Comparison of ENCODE assay signal across 8 mouse cellular contexts in genomic region chr4:117493161-117493568, GRCm38 (mm10). TPM values are rescaled to one million over a fixed set of nuclear protein-coding genes. Genes with fewer than 3 reads are reported as not detected.
DNase-seq lines count a peak whose midpoint lies in the region; ATAC-seq and TF ChIP-seq lines count a peak whose summit lies in the region.

No protein-coding gene starts in this region.

- intact Hi-C loops in gastrocnemius, adult 2 months (cut with DNase I) = loop anchor here (10.0 kb wide), 1 partner anchor 168 kb away; no protein-coding TSS in a partner anchor

- H3K4me2 ChIP-seq in hindbrain, embryonic 11.5 days (replicated peaks; ENCODE audit: low read depth, low read length) = peak overlapping the region; percentile 73
- H3K4me2 ChIP-seq in liver, embryonic 11.5 days = peak overlapping the region; percentile 94

- TF ChIP-seq CTCF in gastrocnemius, adult 2 months (IDR thresholded peaks at IDR 0.05) = no peak
- TF ChIP-seq CTCF in thymus, adult 2 months (IDR thresholded peaks at IDR 0.05; ENCODE audit: borderline replicate concordance, control insufficient read depth, extremely low read depth, insufficient read depth, low read length, poor library complexity) = no peak
- no peak for TF ChIP-seq CTCF in small intestine, adult 2 months (IDR thresholded peaks at IDR 0.05; ENCODE audit: extremely low read depth, insufficient read length, insufficient replicate concordance, low read depth, low read length)

- H3K27me3 ChIP-seq in thymus, adult 2 months (ENCODE audit: control insufficient read depth, insufficient read depth, low read length) = peaks cover 8% of the 10 kb centered on the region; the same call in 1 of the 2 replicates
- peaks cover 65% of the 10 kb centered on the region for H3K27me3 ChIP-seq in hindbrain, embryonic 11.5 days (ENCODE audit: control insufficient read depth, insufficient read depth, low read length)
- H3K27me3 ChIP-seq in liver, embryonic 11.5 days (replicated peaks; ENCODE audit: control insufficient read depth, insufficient read depth, low read length) = peaks cover 85% of the 10 kb centered on the region
- H3K27me3 ChIP-seq in small intestine, adult 2 months (ENCODE audit: control insufficient read depth, insufficient read depth, low read length) = peaks cover 73% of the 10 kb centered on the region

- no peaks in the 10 kb centered on the region for H3K36me3 ChIP-seq in thymus, adult 2 months (ENCODE audit: control insufficient read depth, insufficient read depth, low read length)
- no peaks in the 10 kb centered on the region for H3K36me3 ChIP-seq in hindbrain, embryonic 11.5 days (ENCODE audit: control insufficient read depth, insufficient read depth, low read length)
- H3K36me3 ChIP-seq in liver, embryonic 11.5 days (ENCODE audit: control insufficient read depth, insufficient read depth, low read length) = no peaks in the 10 kb centered on the region
- H3K36me3 ChIP-seq in small intestine, adult 2 months (ENCODE audit: control insufficient read depth, insufficient read depth, low read length) = no peaks in the 10 kb centered on the region

- peak overlapping the region; percentile 79 for H3K4me3 ChIP-seq in gastrocnemius, adult 2 months
- H3K4me3 ChIP-seq in thymus, adult 2 months (ENCODE audit: control insufficient read depth, insufficient read depth, low read length) = peak overlapping the region; percentile 36
- peak overlapping the region; percentile 56 for H3K4me3 ChIP-seq in hindbrain, embryonic 11.5 days (ENCODE audit: low read depth, low read length)
- peak overlapping the region; percentile 40 for H3K4me3 ChIP-seq in liver, embryonic 11.5 days (ENCODE audit: low read depth, low read length)
- H3K4me3 ChIP-seq in small intestine, adult 2 months (ENCODE audit: low read depth, low read length) = peak overlapping the region; percentile 32

- ATAC-seq in hindbrain, embryonic 11.5 days (ENCODE audit: low FRiP score) = no peak
- no peak for ATAC-seq in liver, embryonic 11.5 days (replicated peaks; ENCODE audit: low FRiP score)

- no peak overlapping the region; the same call in 1 of the 2 replicates for H3K27ac ChIP-seq in gastrocnemius, adult 2 months
- no peak overlapping the region for H3K27ac ChIP-seq in thymus, adult 2 months (ENCODE audit: control insufficient read depth, insufficient read depth, low read length)
- H3K27ac ChIP-seq in hindbrain, embryonic 11.5 days (ENCODE audit: low read depth, low read length) = no peak overlapping the region
- no peak overlapping the region for H3K27ac ChIP-seq in liver, embryonic 11.5 days (ENCODE audit: low read depth, low read length)
- H3K27ac ChIP-seq in small intestine, adult 2 months (ENCODE audit: insufficient read depth, low read depth, low read length) = no peak overlapping the region

- H3K9ac ChIP-seq in hindbrain, embryonic 11.5 days (ENCODE audit: low read depth, low read length) = peak overlapping the region; percentile 80; the same call in 1 of the 2 replicates
- peak overlapping the region; percentile 5; the same call in 1 of the 2 replicates for H3K9ac ChIP-seq in liver, embryonic 11.5 days (ENCODE audit: low read depth, low read length)

- WGBS in thymus, adult 2 months = under 1% methylated on average over 17 of the region's 17 CpGs
- 5% methylated on average over 17 of the region's 17 CpGs for WGBS in hindbrain, embryonic 11.5 days
- 2% methylated on average over 17 of the region's 17 CpGs for WGBS in liver, embryonic 11.5 days
- 9% methylated on average over 17 of the region's 17 CpGs for WGBS in small intestine, adult 2 months

- peaks cover 30% of the 10 kb centered on the region for H3K4me1 ChIP-seq in thymus, adult 2 months (replicated peaks; ENCODE audit: control insufficient read depth, insufficient read depth, low read length)
- H3K4me1 ChIP-seq in hindbrain, embryonic 11.5 days (replicated peaks; ENCODE audit: control insufficient read depth, insufficient read depth, low read length) = peaks cover 16% of the 10 kb centered on the region
- peaks cover 26% of the 10 kb centered on the region for H3K4me1 ChIP-seq in liver, embryonic 11.5 days (replicated peaks; ENCODE audit: control insufficient read depth, insufficient read depth, low read length)
- peaks cover 19% of the 10 kb centered on the region for H3K4me1 ChIP-seq in small intestine, adult 2 months (ENCODE audit: control insufficient read depth, insufficient read depth, insufficient read length, low read length)

- DNase-seq in gastrocnemius, adult 2 months = peak; percentile 21
- DNase-seq in gastrocnemius, adult 18-20 months (ENCODE audit: low spot score) = no peak
- DNase-seq in thymus, adult 2 months = peak; percentile 33
- no peak for DNase-seq in thymus, adult 18-20 months
- DNase-seq in hindbrain, embryonic 11.5 days (ENCODE audit: low spot score) = peak; percentile 66
- DNase-seq in liver, embryonic 11.5 days (ENCODE audit: low spot score) = peak; percentile 65
- no peak for DNase-seq in gastrocnemius, postnatal 25 days

- no peaks in the 10 kb centered on the region for H3K9me3 ChIP-seq in hindbrain, embryonic 11.5 days (ENCODE audit: control insufficient read depth, low read length)
- H3K9me3 ChIP-seq in liver, embryonic 11.5 days (ENCODE audit: control insufficient read depth, low read length) = no peaks in the 10 kb centered on the region

- TF ChIP-seq POLR2A in thymus, adult 2 months (IDR thresholded peaks at IDR 0.05; ENCODE audit: control insufficient read depth, extremely low read depth, insufficient read depth, low read length, poor library complexity) = no peak
- TF ChIP-seq POLR2A in small intestine, adult 2 months (IDR thresholded peaks at IDR 0.05; ENCODE audit: low read depth, low read length) = no peak

RNA-seq across cellular contexts. Expression of gene Rnf220, which starts 3.7 kb away (rescaled TPM):
- 10 to 100 TPM; 50.2 to 51.4 TPM for total RNA-seq in gastrocnemius, adult 2 months (2021)
- 10 to 100 TPM; 44.2 to 50.8 TPM for total RNA-seq in gastrocnemius, adult 18-20 months (2021)
- polyA plus RNA-seq in thymus, adult 2 months (2012; rRNA removed) = 172 and 178 TPM in 2 replicates
- polyA plus RNA-seq in hindbrain, embryonic 11.5 days (2014; fragmentation: Nextera tagmentation; extraction: Ambion mirVana) = 54.1 and 55.5 TPM in 2 replicates
- polyA plus RNA-seq in liver, embryonic 11.5 days (2014; fragmentation: Nextera tagmentation; extraction: Ambion mirVana) = 63.6 and 70.9 TPM in 2 replicates
- polyA plus RNA-seq in small intestine, adult 2 months (2012; rRNA removed) = 40.6 and 73.9 TPM in 2 replicates
- total RNA-seq in gastrocnemius, postnatal 25 days (2021) = 10 to 100 TPM; 48.0 to 49.1 TPM

RNA-seq across cellular contexts. Expression of gene Eri3, which starts 57.0 kb away (rescaled TPM):
- 100 to 1,000 TPM in 1 of 2 experiments, 10 to 100 TPM in 1; 97.4 to 101 TPM for total RNA-seq in gastrocnemius, adult 2 months (2021)
- 100 to 1,000 TPM in 1 of 2 experiments, 10 to 100 TPM in 1; 92.1 to 105 TPM for total RNA-seq in gastrocnemius, adult 18-20 months (2021)
- 72.4 and 89.9 TPM in 2 replicates for polyA plus RNA-seq in thymus, adult 2 months (2012; rRNA removed)
- polyA plus RNA-seq in hindbrain, embryonic 11.5 days (2014; fragmentation: Nextera tagmentation; extraction: Ambion mirVana) = 110 and 119 TPM in 2 replicates
- polyA plus RNA-seq in liver, embryonic 11.5 days (2014; fragmentation: Nextera tagmentation; extraction: Ambion mirVana) = 88.1 and 89.9 TPM in 2 replicates
- polyA plus RNA-seq in small intestine, adult 2 months (2012; rRNA removed) = 36.2 and 59.2 TPM in 2 replicates
- 10 to 100 TPM; 84.5 to 88.9 TPM for total RNA-seq in gastrocnemius, postnatal 25 days (2021)

Comparison
In these comparisons a context has a peak if more than half of its experiments do, and no peak if none do; other contexts are left out.
1. DNase-seq: peak in gastrocnemius, adult 2 months (single experiment), thymus, adult 2 months (single experiment), hindbrain, embryonic 11.5 days (single experiment) and liver, embryonic 11.5 days (single experiment); none in gastrocnemius, adult 18-20 months (single experiment), thymus, adult 18-20 months (0 of 2) and gastrocnemius, postnatal 25 days (single experiment).
2. Peak in every context shown above with its lines, with median percentiles within 50 percentile points of each other: H3K4me3 ChIP-seq.